ENCODE assay signal across 29 mouse cellular contexts in the genomic region with DNA sequence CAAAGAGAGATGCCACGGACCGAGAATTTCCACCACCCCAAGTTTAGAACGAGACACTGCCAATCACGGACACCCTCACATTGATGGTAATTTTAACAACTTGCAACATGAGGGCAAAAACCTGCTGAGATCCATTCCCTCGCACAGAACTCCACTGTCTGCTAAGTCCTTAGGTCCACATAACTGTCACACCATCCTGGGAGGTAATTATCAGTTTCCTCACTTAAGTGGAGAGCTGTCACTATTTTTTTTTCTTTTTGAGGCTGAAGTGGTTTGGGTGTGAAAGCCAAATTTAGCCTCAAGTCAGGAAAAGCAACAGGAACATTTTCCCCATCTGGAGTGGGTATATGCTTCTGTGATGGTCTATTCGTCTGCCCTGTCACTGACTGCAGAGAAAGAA.
DNase-seq lines count a peak whose midpoint lies in the region; ATAC-seq and TF ChIP-seq lines count a peak whose summit lies in the region.
"Had no signal": no experiment of that assay in that cellular context is flagged by ENCODE, and none has a peak within 500 bp of the region (broad histone marks: within the 10 kb centered on the region; RNA-seq: fewer than 3 reads in every experiment).

No protein-coding gene starts in this region.

- no peak overlapping the region for H3K4me2 ChIP-seq in heart, embryonic 15.5 days
- no peak overlapping the region for H3K4me2 ChIP-seq in heart, postnatal 0 days (ENCODE audit: low read depth, low read length)
- H3K4me2 ChIP-seq: forebrain, embryonic 15.5 days; hindbrain, embryonic 12.5 days; liver, embryonic 15.5 days; lung, embryonic 15.5 days; neural tube, embryonic 12.5 days had no signal

- DNase-seq in heart, embryonic 10.5 days (ENCODE audit: low spot score): peak; percentile 35
- no peak for DNase-seq in heart, postnatal 36 days
- DNase-seq in heart, adult 18-20 months: no peak
- DNase-seq in brain, embryonic 14.5 days (ENCODE audit: low read depth): peak; percentile 21
- DNase-seq in heart, postnatal 0 days (ENCODE audit: low spot score): no peak
- DNase-seq in embryo, embryonic 10.5 days (ENCODE audit: low spot score): no peak
- DNase-seq: adrenal gland, postnatal 25 days; B cell, adult 2 months; cerebellum, adult 8-10 months; cerebellum, postnatal 25 days; gastrocnemius, postnatal 10 days; kidney, adult 8-10 months; kidney, postnatal 4 days; layer of hippocampus, postnatal 36 days; left cerebral cortex, postnatal 4 days; right cerebral cortex, adult 18-20 months; spleen, adult 18-20 months; thymus, adult 18-20 months; thymus, postnatal 25 days had no signal

- H3K9me3 ChIP-seq in heart, embryonic 10.5 days: no peaks in the 10 kb centered on the region
- no peaks in the 10 kb centered on the region for H3K9me3 ChIP-seq in heart, embryonic 15.5 days (replicated peaks)
- H3K9me3 ChIP-seq in heart, postnatal 0 days (replicated peaks; ENCODE audit: control insufficient read depth, low read length): no peaks in the 10 kb centered on the region
- H3K9me3 ChIP-seq: forebrain, embryonic 15.5 days; hindbrain, embryonic 12.5 days; liver, embryonic 15.5 days; lung, embryonic 15.5 days; midbrain, embryonic 10.5 days; neural tube, embryonic 12.5 days had no signal

- no peak overlapping the region for H3K4me3 ChIP-seq in heart, embryonic 10.5 days
- H3K4me3 ChIP-seq in heart, embryonic 15.5 days: no peak overlapping the region
- H3K4me3 ChIP-seq in heart, postnatal 0 days (ENCODE audit: low read depth, low read length): no peak overlapping the region
- H3K4me3 ChIP-seq: forebrain, embryonic 15.5 days; hindbrain, embryonic 12.5 days; liver, embryonic 15.5 days; lung, embryonic 15.5 days; midbrain, embryonic 10.5 days; myocyte; neural tube, embryonic 12.5 days had no signal

- ATAC-seq in heart, embryonic 15.5 days (replicated peaks; ENCODE audit: insufficient number of reproducible peaks, insufficient read depth, low FRiP score, low read depth): no peak
- no peak for ATAC-seq in heart, postnatal 0 days (ENCODE audit: insufficient read depth, low read depth)
- ATAC-seq: forebrain, embryonic 15.5 days; intestine, embryonic 16.5 days had no signal

- intact Hi-C loops in heart, postnatal 36 days (cut with DNase I): no loop called here

- TF ChIP-seq POLR2A in brain, embryonic 14.5 days (IDR thresholded peaks at IDR 0.05; ENCODE audit: borderline replicate concordance, extremely low read depth, insufficient read depth, insufficient read length, poor library complexity, severe bottlenecking): no peak

- H3K9ac ChIP-seq in heart, embryonic 15.5 days: no peak overlapping the region
- no peak overlapping the region for H3K9ac ChIP-seq in heart, postnatal 0 days (replicated peaks; ENCODE audit: low read depth, low read length)
- H3K9ac ChIP-seq: forebrain, embryonic 15.5 days; hindbrain, embryonic 12.5 days; liver, embryonic 15.5 days; lung, embryonic 15.5 days; neural tube, embryonic 12.5 days had no signal

- TF ChIP-seq CTCF in brain, embryonic 14.5 days (IDR thresholded peaks at IDR 0.05; ENCODE audit: borderline replicate concordance, extremely low read depth, insufficient read depth, insufficient read length): no peak
- no peak for TF ChIP-seq CTCF in heart, postnatal 0 days (IDR thresholded peaks at IDR 0.05; ENCODE audit: low read depth)

- WGBS in heart, embryonic 10.5 days: 37% methylated on average over 6 of the region's 6 CpGs
- 49% methylated on average over 6 of the region's 6 CpGs for WGBS in heart, embryonic 15.5 days
- 48% methylated on average over 6 of the region's 6 CpGs for WGBS in heart, postnatal 0 days

- H3K36me3 ChIP-seq in heart, embryonic 10.5 days: peaks cover 2% of the 10 kb centered on the region; the same call in 1 of the 2 replicates
- H3K36me3 ChIP-seq in heart, embryonic 15.5 days: 0 out of 2 replicates have a peak, but pooled peaks cover 3% of the 10 kb centered on the region
- H3K36me3 ChIP-seq in heart, postnatal 0 days (replicated peaks; ENCODE audit: control insufficient read depth, insufficient read depth, low read length): no peaks in the 10 kb centered on the region
- H3K36me3 ChIP-seq: forebrain, embryonic 15.5 days; hindbrain, embryonic 12.5 days; liver, embryonic 15.5 days; lung, embryonic 15.5 days; midbrain, embryonic 10.5 days; neural tube, embryonic 12.5 days had no signal

- no peak for TF ChIP-seq EP300 in heart, postnatal 0 days (IDR thresholded peaks at IDR 0.05; ENCODE audit: low read depth)

- peaks cover 56% of the 10 kb centered on the region for H3K4me1 ChIP-seq in heart, embryonic 10.5 days
- peaks cover 55% of the 10 kb centered on the region for H3K4me1 ChIP-seq in heart, embryonic 15.5 days (replicated peaks)
- peaks cover 50% of the 10 kb centered on the region for H3K4me1 ChIP-seq in heart, postnatal 0 days (ENCODE audit: control insufficient read depth, insufficient read depth)
- H3K4me1 ChIP-seq: liver, embryonic 15.5 days; neural tube, embryonic 12.5 days had no signal

- H3K27me3 ChIP-seq in heart, embryonic 10.5 days (ENCODE audit: insufficient read depth, poor library complexity, severe bottlenecking): no peaks in the 10 kb centered on the region
- no peaks in the 10 kb centered on the region for H3K27me3 ChIP-seq in heart, embryonic 15.5 days
- no peaks in the 10 kb centered on the region for H3K27me3 ChIP-seq in heart, postnatal 0 days (ENCODE audit: control insufficient read depth, insufficient read depth, low read length)
- H3K27me3 ChIP-seq: forebrain, embryonic 15.5 days; hindbrain, embryonic 12.5 days; liver, embryonic 15.5 days; lung, embryonic 15.5 days; neural tube, embryonic 12.5 days had no signal

- peak overlapping the region; percentile 83 for H3K27ac ChIP-seq in heart, embryonic 10.5 days
- peak overlapping the region; percentile 74 for H3K27ac ChIP-seq in heart, embryonic 15.5 days
- peak overlapping the region; percentile 66 for H3K27ac ChIP-seq in heart, postnatal 0 days (ENCODE audit: low read depth)
- H3K27ac ChIP-seq: forebrain, embryonic 15.5 days; hindbrain, embryonic 12.5 days; kidney, postnatal 0 days; liver, embryonic 15.5 days; lung, embryonic 15.5 days; midbrain, embryonic 10.5 days; neural tube, embryonic 12.5 days had no signal

Comparison
In these comparisons a context has a peak if more than half of its experiments do, and no peak if none do; other contexts are left out.
1. DNase-seq: peak in heart, embryonic 10.5 days (single experiment) and brain, embryonic 14.5 days (single experiment); none in heart, postnatal 36 days (0 of 2), heart, adult 18-20 months (0 of 2), heart, postnatal 0 days (single experiment) and embryo, embryonic 10.5 days (single experiment).
2. Peak in every context shown above with its lines, with median percentiles within 50 percentile points of each other: H3K27ac ChIP-seq.